Mouse (Mus musculus): ENCODE measurements around the gene Txndc11. TPM values are rescaled to one million over a fixed set of nuclear protein-coding genes. Genes with fewer than 3 reads are reported as not detected.
"Not testable (repeated sequence)": the region's sequence is repeated elsewhere in the genome, so short reads cannot be mapped to it uniquely, and the experiment has no call there.

Txndc11 gene
- polyA plus RNA-seq, 1 experiment from 2014 or later = 41.6 TPM

GRCm38 (mm10) chr16:11154500-11154899 is 20.1 kb upstream of the Txndc11 start:
- Histone ChIP-seq H3K4me3 (no peak overlapping the region), H3K36me3 (peaks cover 69% of the 10 kb centered on the region), H3K9me3 (no peaks in the 10 kb centered on the region), H3K4me2 (no peak overlapping the region), H3K27ac (no peak overlapping the region), H3K9ac (no peak overlapping the region), H3K4me1 (no peaks in the 10 kb centered on the region), H3K27me3 (no peaks in the 10 kb centered on the region)
- ATAC-seq (ENCODE audit: insufficient number of reproducible peaks, low FRiP score, low TSS enrichment, low read depth) = no peak

GRCm38 (mm10) chr16:11143706-11144483 is 9.4 kb upstream of the Txndc11 start:
- H3K36me3 ChIP-seq = peaks cover 65% of the 10 kb centered on the region
- H3K4me2 ChIP-seq; ATAC-seq (ENCODE audit: insufficient number of reproducible peaks, low FRiP score, low TSS enrichment, low read depth); H3K9ac ChIP-seq; H3K27me3 ChIP-seq; H3K27ac ChIP-seq; H3K9me3 ChIP-seq; H3K4me1 ChIP-seq; H3K4me3 ChIP-seq: not testable (repeated sequence)
- WGBS = 15% methylated on average over 56 of the region's 56 CpGs

GRCm38 (mm10) chr16:11133476-11134347 is 738 bp downstream of the Txndc11 start:
- Histone ChIP-seq H3K36me3 (peaks cover 30% of the 10 kb centered on the region), H3K27ac (peak overlapping the region; percentile 92), H3K27me3 (no peaks in the 10 kb centered on the region), H3K9me3 (no peaks in the 10 kb centered on the region), H3K4me3 (peak overlapping the region; percentile 86), H3K4me2 (peak overlapping the region; percentile 55), H3K4me1 (peaks cover 10% of the 10 kb centered on the region), H3K9ac (peak overlapping the region; percentile 98)
- ATAC-seq (ENCODE audit: insufficient number of reproducible peaks, low FRiP score, low TSS enrichment, low read depth) = no peak
- 0% methylated on average over 34 of the region's 34 CpGs for WGBS

GRCm38 (mm10) chr16:11132839-11133238 is 1.6 kb downstream of the Txndc11 start:
- H3K4me1 ChIP-seq = peaks cover 10% of the 10 kb centered on the region
- peak overlapping the region; percentile 55 for H3K4me2 ChIP-seq
- H3K4me3 ChIP-seq = peak overlapping the region; percentile 86
- H3K27me3 ChIP-seq = no peaks in the 10 kb centered on the region
- 2% methylated on average over 2 of the region's 2 CpGs for WGBS
- ATAC-seq (ENCODE audit: insufficient number of reproducible peaks, low FRiP score, low TSS enrichment, low read depth) = no peak
- H3K9me3 ChIP-seq = no peaks in the 10 kb centered on the region
- no peak overlapping the region for H3K27ac ChIP-seq
- peaks cover 31% of the 10 kb centered on the region for H3K36me3 ChIP-seq
- 0 out of 2 replicates have a peak overlapping the region, but pooled peaks have one; percentile 2 for H3K9ac ChIP-seq

GRCm38 (mm10) chr16:11128301-11128700 is 6.1 kb downstream of the Txndc11 start:
- H3K4me1 ChIP-seq = peaks cover 10% of the 10 kb centered on the region
- no peak overlapping the region for H3K27ac ChIP-seq
- H3K4me2 ChIP-seq = no peak overlapping the region
- H3K27me3 ChIP-seq = no peaks in the 10 kb centered on the region
- 91% methylated on average over 11 of the region's 11 CpGs for WGBS
- H3K9me3 ChIP-seq = no peaks in the 10 kb centered on the region
- peaks cover 44% of the 10 kb centered on the region for H3K36me3 ChIP-seq
- no peak for ATAC-seq (ENCODE audit: insufficient number of reproducible peaks, low FRiP score, low TSS enrichment, low read depth)
- H3K9ac ChIP-seq = no peak overlapping the region
- no peak overlapping the region for H3K4me3 ChIP-seq

GRCm38 (mm10) chr16:11125371-11125770 is 9.1 kb downstream of the Txndc11 start:
- Histone ChIP-seq H3K27ac (no peak overlapping the region), H3K36me3 (peaks cover 60% of the 10 kb centered on the region)
- 86% methylated on average over 2 of the region's 2 CpGs for WGBS

GRCm38 (mm10) chr16:11124110-11124509 is 10.3 kb downstream of the Txndc11 start:
- ATAC-seq (ENCODE audit: insufficient number of reproducible peaks, low FRiP score, low TSS enrichment, low read depth) = no peak
- WGBS = 85% methylated on average over 1 of the region's 1 CpGs
- Histone ChIP-seq H3K4me2 (no peak overlapping the region), H3K27me3 (no peaks in the 10 kb centered on the region), H3K27ac (no peak overlapping the region), H3K9ac (no peak overlapping the region), H3K4me1 (no peaks in the 10 kb centered on the region), H3K9me3 (no peaks in the 10 kb centered on the region), H3K4me3 (no peak overlapping the region), H3K36me3 (peaks cover 63% of the 10 kb centered on the region)

More at GRCm38 (mm10) chr16:11125371-11125770, 9.1 kb downstream of the Txndc11 start:
- Histone ChIP-seq H3K9me3 (no peaks in the 10 kb centered on the region), H3K4me1 (no peaks in the 10 kb centered on the region), H3K27me3 (no peaks in the 10 kb centered on the region), H3K4me2 (no peak overlapping the region), H3K9ac (no peak overlapping the region), H3K4me3 (no peak overlapping the region)
- ATAC-seq (ENCODE audit: insufficient number of reproducible peaks, low FRiP score, low TSS enrichment, low read depth) = no peak

GRCm38 (mm10) chr16:11122625-11123024 is 11.8 kb downstream of the Txndc11 start:
- Histone ChIP-seq H3K4me3 (no peak overlapping the region), H3K4me2 (no peak overlapping the region), H3K27ac (no peak overlapping the region), H3K27me3 (no peaks in the 10 kb centered on the region), H3K9ac (no peak overlapping the region), H3K4me1 (no peaks in the 10 kb centered on the region), H3K36me3 (peaks cover 55% of the 10 kb centered on the region), H3K9me3 (no peaks in the 10 kb centered on the region)
- ATAC-seq (ENCODE audit: insufficient number of reproducible peaks, low FRiP score, low TSS enrichment, low read depth) = no peak
- 85% methylated on average over 2 of the region's 2 CpGs for WGBS

- Histone ChIP-seq H3K4me2 (no peak overlapping the region), H3K4me3 (no peak overlapping the region), H3K4me1 (no peaks in the 10 kb centered on the region), H3K36me3 (peaks cover 20% of the 10 kb centered on the region), H3K27ac (no peak overlapping the region), H3K27me3 (no peaks in the 10 kb centered on the region), H3K9ac (no peak overlapping the region), H3K9me3 (no peaks in the 10 kb centered on the region)
- 79% methylated on average over 4 of the region's 4 CpGs for whole genome bisulfite sequencing
- no peak for ATAC-seq (ENCODE audit: insufficient number of reproducible peaks, low FRiP score, low TSS enrichment, low read depth)
Observed at GRCm38 (mm10) chr16:11109198-11109740, 25.2 kb downstream of the Txndc11 start.

- Histone ChIP-seq H3K4me1 (no peaks in the 10 kb centered on the region), H3K9ac (no peak overlapping the region), H3K4me2 (no peak overlapping the region), H3K9me3 (no peaks in the 10 kb centered on the region), H3K27me3 (no peaks in the 10 kb centered on the region), H3K4me3 (no peak overlapping the region), H3K27ac (no peak overlapping the region), H3K36me3 (peaks cover 16% of the 10 kb centered on the region)
- ATAC-seq (ENCODE audit: insufficient number of reproducible peaks, low FRiP score, low TSS enrichment, low read depth) = no peak
- WGBS = 68% methylated on average over 1 of the region's 1 CpGs
Observed at GRCm38 (mm10) chr16:11104905-11105304, 29.5 kb downstream of the Txndc11 start.

- no peak for ATAC-seq (ENCODE audit: insufficient number of reproducible peaks, low FRiP score, low TSS enrichment, low read depth)
- H3K9ac ChIP-seq = no peak overlapping the region
- no peak overlapping the region for H3K4me3 ChIP-seq
- H3K4me2 ChIP-seq = no peak overlapping the region
- H3K9me3 ChIP-seq = no peaks in the 10 kb centered on the region
- H3K4me1 ChIP-seq = 0 out of 2 replicates have a peak, but pooled peaks cover 4% of the 10 kb centered on the region
- no peaks in the 10 kb centered on the region for H3K27me3 ChIP-seq
- H3K36me3 ChIP-seq = 0 out of 2 replicates have a peak, but pooled peaks cover 6% of the 10 kb centered on the region
- no peak overlapping the region for H3K27ac ChIP-seq
- WGBS = 57% methylated on average over 3 of the region's 3 CpGs
Observed at GRCm38 (mm10) chr16:11097301-11097700, 37.1 kb downstream of the Txndc11 start.

Data from limb, embryonic 15.5 days (tissue).